Mouse (Mus musculus) neural tube, embryonic 11.5 days (tissue): ENCODE data around the gene Itm2b. TPM values are rescaled to one million over a fixed set of nuclear protein-coding genes. Genes with fewer than 3 reads are reported as not detected.

ENCODE experiments used
- ATAC-seq: fragments of 200-750 bp; cut with Nextera tagmentation; 2 replicates; pipeline ENCODE4 v1.8.0; 2017; ENCODE audit warnings: moderate number of reproducible peaks, mild to moderate bottlenecking, moderate TSS enrichment, moderate library complexity; ENCODE audit not compliant: insufficient read depth, low FRiP score, low TSS enrichment
- DNase-seq: peaks from one replicate; pipeline ENCODE4 v3.0.0-alpha.2; 2015; ENCODE audit warnings: low spot score
- H3K27ac ChIP-seq: fragments of 300-500 bp; sonication (generic); 2 replicates; pipeline ENCODE4 v1.5.1; 2014; ENCODE audit warnings: low read depth, mild to moderate bottlenecking, low read length
- H3K27me3 ChIP-seq: fragments of 300-500 bp; sonication (generic); 2 replicates; pipeline ENCODE4 v1.6.1; 2014; ENCODE audit warnings: mild to moderate bottlenecking, low read length, mixed read lengths; ENCODE audit not compliant: control insufficient read depth, insufficient read depth
- H3K36me3 ChIP-seq: fragments of 300-500 bp; sonication (generic); 2 replicates; pipeline ENCODE4 v1.6.1; 2014; ENCODE audit warnings: mild to moderate bottlenecking, low read length, moderate library complexity, mixed read lengths; ENCODE audit not compliant: control insufficient read depth, insufficient read depth
- H3K4me1 ChIP-seq: fragments of 300-500 bp; sonication (generic); 2 replicates; pipeline ENCODE4 v1.6.1; 2014; ENCODE audit warnings: low read length, mixed read lengths; ENCODE audit not compliant: control insufficient read depth, insufficient read depth
- H3K4me2 ChIP-seq: fragments of 300-500 bp; sonication (generic); 2 replicates; pipeline ENCODE4 v1.6.1; 2014; ENCODE audit warnings: low read depth, mild to moderate bottlenecking, moderate library complexity
- H3K4me3 ChIP-seq: fragments of 300-500 bp; sonication (generic); 2 replicates; pipeline ENCODE4 v1.5.1; 2014; ENCODE audit warnings: low read depth, low read length
- H3K9ac ChIP-seq: fragments of 300-500 bp; sonication (generic); 2 replicates; pipeline ENCODE4 v1.6.1; 2014; ENCODE audit warnings: mild to moderate bottlenecking, low read length
- H3K9me3 ChIP-seq: fragments of 300-500 bp; sonication (generic); 2 replicates; pipeline ENCODE4 v1.6.1; 2016; ENCODE audit warnings: low read length; ENCODE audit not compliant: control insufficient read depth
- WGBS: fragments of 180-500 bp; shearing (Covaris S2); extraction: QIAGEN DNeasy Blood & Tissue Kit; methylation state at CpG from one replicate; pipeline ENCODE4 v1.1.7; 2014; 5-methylcytosine and 5-hydroxymethylcytosine counted together
- polyA plus RNA-seq: library from polyadenylated mRNA; unstranded; fragments of >200 nt; fragmentation: Nextera tagmentation; extraction: Ambion mirVana; gene quantifications from 2 replicates; pipeline ENCODE4 v1.2.1, GENCODE M21; 2014

Itm2b gene
- polyA plus RNA-seq, 1 experiment from 2014 or later = 349 TPM

DNA sequence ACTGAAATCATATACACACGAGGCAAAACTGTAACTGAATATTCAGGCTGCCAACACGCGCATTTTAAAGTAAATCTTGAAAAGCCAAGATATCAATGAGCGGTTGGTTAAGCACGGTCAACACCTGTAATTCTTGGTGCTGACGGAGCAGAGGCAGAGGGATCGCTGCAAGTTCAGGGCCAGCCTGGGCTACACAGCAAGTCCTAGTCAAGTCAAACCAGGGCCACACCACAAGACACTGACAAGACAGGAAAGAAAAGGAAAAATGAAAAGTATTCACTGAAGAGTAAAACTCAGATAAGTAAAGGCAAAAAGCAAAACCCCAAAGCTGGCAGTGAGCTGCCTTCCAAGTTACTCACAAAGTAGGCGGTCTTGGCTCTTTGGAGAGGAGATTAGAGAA is 9.6 kb downstream of the Itm2b start:
- WGBS = 93% methylated on average over 8 of the region's 8 CpGs
- no peak overlapping the region for H3K4me3 ChIP-seq
- ATAC-seq (no peak), DNase-seq (no peak)
- no peak overlapping the region for H3K4me2 ChIP-seq
- H3K36me3 ChIP-seq = peaks cover 2% of the 10 kb centered on the region; the same call in 1 of the 2 replicates
- no peak overlapping the region for H3K9ac ChIP-seq
- no peak overlapping the region for H3K27ac ChIP-seq
- H3K4me1 ChIP-seq = no peaks in the 10 kb centered on the region
- H3K27me3 ChIP-seq = no peaks in the 10 kb centered on the region
- no peaks in the 10 kb centered on the region for H3K9me3 ChIP-seq

DNA sequence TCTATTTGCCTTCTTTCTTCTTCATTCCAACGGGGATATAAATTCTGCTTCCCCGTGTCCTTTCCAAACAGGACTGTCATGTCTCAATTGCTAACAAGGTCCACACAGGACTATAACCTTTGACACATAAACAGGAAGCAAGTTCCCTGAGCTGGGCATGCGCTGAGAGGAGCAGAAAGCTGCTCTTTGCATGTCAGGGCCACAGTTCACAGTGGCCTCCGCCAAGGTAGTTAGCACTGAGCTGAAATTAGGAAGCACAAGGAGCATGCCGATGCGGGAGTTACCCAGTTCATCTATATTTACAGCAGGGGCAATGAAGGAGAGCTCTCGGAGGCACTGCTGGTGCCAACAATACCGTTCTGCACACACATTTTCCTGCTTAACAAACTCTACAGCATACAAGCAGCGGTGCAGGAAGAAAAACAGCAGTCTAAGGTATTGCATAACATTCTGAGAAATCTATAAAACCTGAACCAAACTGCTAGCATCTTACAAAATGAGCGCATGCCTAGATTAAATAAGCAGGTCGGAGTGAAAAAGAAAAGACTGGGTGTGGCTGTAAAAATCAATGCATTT is 10.7 kb downstream of the Itm2b start:
- DNase-seq (no peak), ATAC-seq (no peak)
- H3K9ac ChIP-seq = no peak overlapping the region
- no peak overlapping the region for H3K4me2 ChIP-seq
- H3K36me3 ChIP-seq = peaks cover 2% of the 10 kb centered on the region; the same call in 1 of the 2 replicates
- no peaks in the 10 kb centered on the region for H3K9me3 ChIP-seq
- H3K4me1 ChIP-seq = no peaks in the 10 kb centered on the region
- H3K27ac ChIP-seq = no peak overlapping the region
- no peaks in the 10 kb centered on the region for H3K27me3 ChIP-seq
- WGBS = 67% methylated on average over 11 of the region's 11 CpGs
- H3K4me3 ChIP-seq = no peak overlapping the region

DNA sequence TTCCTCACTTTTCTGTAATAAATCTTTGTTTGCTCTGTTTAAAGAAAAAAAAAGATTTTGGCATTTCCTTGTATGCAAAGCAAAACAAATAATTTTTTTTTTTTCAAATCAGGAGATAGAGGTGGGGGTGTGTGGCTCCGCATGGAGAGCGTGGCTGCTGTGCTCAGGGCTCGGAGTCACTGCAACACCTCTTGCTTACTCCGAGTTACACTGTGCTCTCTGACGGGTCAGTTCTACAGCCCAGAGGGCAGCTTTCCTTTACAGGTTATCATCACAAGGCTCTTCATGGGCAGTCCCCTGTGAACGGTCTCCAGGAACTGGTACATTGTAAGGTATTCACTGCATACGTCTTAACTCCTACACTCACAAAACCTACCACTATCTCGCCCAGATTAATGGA is 11.5 kb downstream of the Itm2b start:
- Histone ChIP-seq H3K4me3 (no peak overlapping the region), H3K9me3 (no peaks in the 10 kb centered on the region), H3K9ac (no peak overlapping the region), H3K4me2 (no peak overlapping the region), H3K4me1 (no peaks in the 10 kb centered on the region), H3K27me3 (no peaks in the 10 kb centered on the region), H3K36me3 (peaks cover 2% of the 10 kb centered on the region; the same call in 1 of the 2 replicates), H3K27ac (no peak overlapping the region)
- 84% methylated on average over 8 of the region's 8 CpGs for WGBS
- DNase-seq (no peak), ATAC-seq (no peak)

DNA sequence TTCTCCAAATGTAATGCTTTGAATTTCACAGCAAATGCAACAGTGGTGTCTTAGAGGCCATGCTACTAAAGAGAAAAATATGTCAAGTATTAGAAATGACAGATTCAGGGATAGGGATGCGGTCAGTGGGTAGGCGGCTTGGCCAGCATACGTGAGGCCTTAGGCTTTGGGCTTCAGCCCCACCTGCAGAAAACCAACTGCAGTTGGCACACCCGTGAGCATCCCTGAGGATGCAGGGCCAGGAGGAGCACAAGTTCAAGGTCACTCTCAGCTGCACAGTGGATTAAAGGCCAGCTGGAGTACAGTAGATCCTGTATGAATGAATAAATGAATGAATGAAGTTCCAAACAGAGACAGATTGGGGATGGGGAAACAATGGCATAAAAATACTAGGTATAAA is 12.1 kb downstream of the Itm2b start:
- H3K4me2 ChIP-seq = no peak overlapping the region
- no peak overlapping the region for H3K9ac ChIP-seq
- H3K9me3 ChIP-seq = no peaks in the 10 kb centered on the region
- WGBS = 90% methylated on average over 4 of the region's 4 CpGs
- H3K4me1 ChIP-seq = no peaks in the 10 kb centered on the region
- H3K4me3 ChIP-seq = no peak overlapping the region
- ATAC-seq (no peak), DNase-seq (no peak)
- no peak overlapping the region for H3K27ac ChIP-seq
- no peaks in the 10 kb centered on the region for H3K27me3 ChIP-seq
- H3K36me3 ChIP-seq = peaks cover 2% of the 10 kb centered on the region; the same call in 1 of the 2 replicates

DNA sequence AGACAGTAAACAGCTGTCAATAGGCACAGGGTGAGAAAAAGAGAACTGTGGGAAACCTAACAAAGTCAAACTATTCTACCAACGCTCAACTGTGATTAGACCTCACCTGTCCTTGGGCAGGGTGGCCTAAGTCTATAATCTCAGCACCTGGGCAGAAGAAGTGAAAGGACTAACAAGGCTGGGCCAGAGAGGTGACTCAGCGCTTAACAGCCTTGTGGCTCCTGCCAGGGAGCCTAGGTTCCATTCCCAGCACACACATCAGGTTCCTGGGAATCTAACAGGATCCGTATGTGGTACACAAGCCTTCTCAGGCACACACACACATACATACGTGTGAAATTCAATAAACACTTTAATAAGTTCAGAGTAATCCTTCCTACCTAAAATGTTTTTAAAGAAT is 13.5 kb downstream of the Itm2b start:
- no peaks in the 10 kb centered on the region for H3K4me1 ChIP-seq
- ATAC-seq = no peak

DNA sequence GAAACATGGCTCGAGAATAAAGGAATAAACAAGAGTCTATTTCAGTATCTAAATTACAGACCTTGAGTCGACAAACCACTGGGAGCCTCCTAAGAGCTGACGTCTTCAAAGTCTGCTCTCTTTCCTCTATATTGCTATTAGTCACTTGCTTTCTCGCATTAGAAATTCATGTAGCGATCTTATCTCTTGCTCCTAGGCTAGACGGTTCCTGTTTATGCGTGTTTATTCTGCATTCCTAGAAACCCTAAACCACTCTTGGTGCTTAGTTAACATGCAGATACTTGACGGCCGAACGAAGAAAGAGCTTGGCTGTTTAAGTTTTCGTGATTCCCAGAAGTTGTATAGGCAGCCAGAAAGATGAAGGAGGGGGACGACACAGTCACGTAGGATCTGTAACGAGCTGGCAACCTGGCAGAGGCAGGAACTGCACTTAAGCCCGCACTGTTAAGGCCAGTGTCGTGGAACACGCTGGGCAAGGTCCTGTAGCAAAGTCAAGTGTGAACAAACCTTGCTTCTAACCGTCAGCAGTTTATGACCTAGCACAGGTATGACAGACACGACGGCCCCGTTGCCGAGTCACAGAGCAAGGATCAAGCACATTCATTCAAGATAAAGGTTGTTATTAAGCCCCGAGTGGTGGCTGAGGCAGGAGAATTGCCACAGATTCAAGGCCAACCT is 14.3 kb downstream of the Itm2b start:
- no peak overlapping the region for H3K4me2 ChIP-seq
- 93% methylated on average over 23 of the region's 23 CpGs for WGBS
- no peak overlapping the region for H3K4me3 ChIP-seq
- H3K36me3 ChIP-seq = peaks cover 3% of the 10 kb centered on the region; the same call in 1 of the 2 replicates
- ATAC-seq (no peak), DNase-seq (no peak)
- no peak overlapping the region for H3K27ac ChIP-seq
- no peaks in the 10 kb centered on the region for H3K27me3 ChIP-seq
- no peaks in the 10 kb centered on the region for H3K4me1 ChIP-seq
- no peaks in the 10 kb centered on the region for H3K9me3 ChIP-seq
- no peak overlapping the region for H3K9ac ChIP-seq

More for the DNA sequence above, 13.5 kb downstream of the Itm2b start:
- Histone ChIP-seq H3K27me3 (no peaks in the 10 kb centered on the region), H3K4me2 (no peak overlapping the region), H3K27ac (no peak overlapping the region), H3K9me3 (no peaks in the 10 kb centered on the region), H3K4me3 (no peak overlapping the region), H3K36me3 (peaks cover 2% of the 10 kb centered on the region; the same call in 1 of the 2 replicates), H3K9ac (no peak overlapping the region)
- 90% methylated on average over 4 of the region's 4 CpGs for WGBS
- no peak for DNase-seq

- H3K27me3 ChIP-seq = no peaks in the 10 kb centered on the region
- ATAC-seq = no peak
- WGBS = 89% methylated on average over 11 of the region's 11 CpGs
Measured at GRCm38 (mm10) chr14:73370078-73370670, 14.9 kb downstream of the Itm2b start.

GRCm38 (mm10) chr14:73369634-73370033 is 15.5 kb downstream of the Itm2b start:
- H3K4me2 ChIP-seq = no peak overlapping the region
- peaks cover 7% of the 10 kb centered on the region; the same call in 1 of the 2 replicates for H3K36me3 ChIP-seq
- H3K27ac ChIP-seq = no peak overlapping the region
- H3K9ac ChIP-seq = no peak overlapping the region
- no peak overlapping the region for H3K4me3 ChIP-seq
- no peak for DNase-seq
- H3K9me3 ChIP-seq = no peaks in the 10 kb centered on the region
- ATAC-seq = no peak
- no peaks in the 10 kb centered on the region for H3K4me1 ChIP-seq
- H3K27me3 ChIP-seq = no peaks in the 10 kb centered on the region
- 62% methylated on average over 4 of the region's 4 CpGs for WGBS

More at GRCm38 (mm10) chr14:73370078-73370670, 14.9 kb downstream of the Itm2b start:
- DNase-seq = no peak
- no peak overlapping the region for H3K27ac ChIP-seq
- H3K4me2 ChIP-seq = no peak overlapping the region
- H3K4me3 ChIP-seq = no peak overlapping the region
- no peaks in the 10 kb centered on the region for H3K4me1 ChIP-seq
- H3K36me3 ChIP-seq = peaks cover 7% of the 10 kb centered on the region; the same call in 1 of the 2 replicates
- no peak overlapping the region for H3K9ac ChIP-seq
- H3K9me3 ChIP-seq = no peaks in the 10 kb centered on the region
